Mouse (Mus musculus): ENCODE measurements around the gene Mrps33.

The Mrps33 gene

GRCm38 (mm10) chr6:39810612-39811116 is at the start of gene Mrps33:
Gene Mrps33 (minus strand): TSS chr6:39810988.
- in situ Hi-C loops (cut with MboI, MseI) = loop anchor here (25.0 kb wide), 1 partner anchor 652 kb away; the partner anchor contains the start of gene Ssbp1

- in situ Hi-C loops (cut with MboI, MseI) = no loop called here
Measured at GRCm38 (mm10) chr6:39849667-39850066, 38.9 kb upstream of the Mrps33 start.

DNA sequence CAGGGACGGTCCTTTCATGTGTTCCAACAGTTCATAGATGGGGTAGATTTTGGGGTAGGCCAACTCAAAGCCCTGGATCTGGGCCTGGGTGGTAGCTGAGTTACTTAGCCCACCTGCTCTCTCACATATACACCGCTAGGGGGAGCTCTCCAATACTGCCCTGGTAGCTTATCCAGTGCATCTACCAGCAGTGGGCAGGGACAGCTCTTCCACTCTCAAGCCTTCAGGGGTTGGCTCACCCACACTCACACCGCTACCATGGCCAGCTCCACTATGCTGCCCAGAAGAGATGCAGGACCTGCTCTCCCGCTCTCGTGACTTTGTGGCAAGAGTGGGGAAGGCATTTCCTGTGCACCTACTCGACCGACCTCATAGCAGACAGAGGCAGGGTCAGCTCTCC is 38.0 kb upstream of the Mrps33 start:
- in situ Hi-C loops (cut with MboI, MseI) = no loop called here

DNA sequence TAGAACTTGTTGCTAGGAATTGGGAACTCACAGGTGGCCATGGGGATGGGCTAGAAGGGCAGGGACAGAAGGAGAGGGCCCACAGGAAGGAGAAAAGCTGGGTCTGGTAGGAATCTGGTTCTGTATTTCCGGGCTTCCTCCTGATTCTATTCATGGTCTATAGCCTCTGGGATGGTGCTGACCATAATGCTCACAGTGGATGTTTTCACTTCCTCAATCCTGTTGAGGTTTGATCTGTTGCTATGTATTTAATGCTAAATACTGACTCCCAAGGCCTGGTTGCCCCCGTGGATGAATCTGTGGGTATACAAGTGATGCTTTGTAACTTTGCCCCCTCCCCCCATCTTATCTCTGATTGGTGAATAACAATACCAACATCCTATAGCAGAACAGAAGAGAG is 36.8 kb upstream of the Mrps33 start:
- in situ Hi-C loops (cut with MboI, MseI) = no loop called here

DNA sequence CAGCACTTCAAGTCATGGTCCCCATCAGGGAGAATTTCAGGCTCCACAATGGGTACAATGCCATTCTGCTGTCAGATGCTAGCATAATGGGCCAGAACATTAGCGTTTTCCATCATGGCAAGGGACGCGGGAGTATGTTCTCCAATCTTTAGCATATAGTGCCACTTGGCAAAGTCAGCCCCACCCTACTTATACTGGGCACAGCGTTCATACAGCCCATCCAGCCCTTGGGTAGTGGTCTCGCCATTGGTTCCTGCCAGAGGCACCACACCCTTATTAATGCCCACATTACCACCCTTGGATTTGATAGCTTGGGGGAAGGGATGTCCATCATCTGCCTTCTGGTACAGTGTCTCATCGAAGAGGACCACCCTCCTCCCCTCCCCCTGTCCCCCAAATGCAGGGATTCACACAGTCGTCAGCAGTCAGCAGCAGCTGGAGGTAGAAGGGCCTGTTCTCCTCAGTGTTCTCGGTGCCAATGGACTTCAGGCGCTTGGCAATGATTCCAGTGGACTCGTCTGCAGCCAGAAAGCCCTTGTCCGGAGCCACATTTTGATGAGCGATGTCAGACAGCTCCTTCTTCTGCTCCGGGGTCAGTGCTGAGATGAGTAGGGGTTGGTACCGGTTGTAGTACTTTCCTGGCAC is 33.0 kb upstream of the Mrps33 start:
- in situ Hi-C loops (cut with MboI, MseI) = no loop called here

DNA sequence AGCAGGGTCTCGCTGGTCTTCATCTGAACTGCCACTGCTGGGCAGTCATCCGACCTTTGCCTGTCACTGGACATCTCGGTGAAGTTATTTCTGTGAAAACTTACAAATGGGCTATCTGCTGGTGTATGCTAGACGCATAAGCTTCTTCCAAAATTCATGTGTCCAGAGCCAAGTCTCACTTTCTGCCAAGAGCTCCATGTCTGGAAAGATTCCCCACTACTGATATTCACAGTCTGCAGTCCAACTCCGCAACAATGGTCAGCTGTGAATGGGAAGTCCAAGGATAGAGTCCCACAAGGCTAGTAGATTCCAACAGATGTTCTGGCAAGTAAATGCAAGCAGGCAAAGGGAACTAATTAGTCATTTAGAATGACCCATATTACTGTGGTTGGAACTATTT is 17.9 kb upstream of the Mrps33 start:
- in situ Hi-C loops (cut with MboI, MseI) = no loop called here

GRCm38 (mm10) chr6:39821241-39821640 is 10.5 kb upstream of the Mrps33 start:
- in situ Hi-C loops (cut with MboI, MseI) = loop anchor here (25.0 kb wide), 1 partner anchor 641 kb away; the partner anchor contains the start of gene Ssbp1

GRCm38 (mm10) chr6:39818922-39819321 is 8.1 kb upstream of the Mrps33 start:
- in situ Hi-C loops (cut with MboI, MseI) = loop anchor here (25.0 kb wide), 1 partner anchor 643 kb away; the partner anchor contains the start of gene Ssbp1

DNA sequence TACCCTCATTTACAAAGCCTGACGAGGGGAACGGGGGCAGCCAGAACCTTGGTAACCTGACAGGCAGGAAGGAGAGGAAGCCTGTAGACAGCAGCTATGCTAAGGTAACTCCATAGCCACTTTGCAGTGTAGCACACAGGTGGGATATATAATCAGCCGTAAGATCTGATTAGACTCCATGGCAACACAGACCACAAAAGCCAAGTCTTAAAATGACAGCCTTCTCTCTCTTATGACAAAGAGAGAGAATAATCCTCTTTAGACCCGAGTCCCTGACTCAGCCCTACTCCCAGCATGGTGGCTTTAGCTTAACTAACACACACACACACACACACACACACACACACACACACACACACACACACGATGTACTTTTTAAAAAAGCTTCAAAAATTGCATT is 2.3 kb downstream of the Mrps33 start:
- in situ Hi-C loops (cut with MboI, MseI) = loop anchor here (25.0 kb wide), 1 partner anchor 654 kb away; the partner anchor contains the start of gene Ssbp1

DNA sequence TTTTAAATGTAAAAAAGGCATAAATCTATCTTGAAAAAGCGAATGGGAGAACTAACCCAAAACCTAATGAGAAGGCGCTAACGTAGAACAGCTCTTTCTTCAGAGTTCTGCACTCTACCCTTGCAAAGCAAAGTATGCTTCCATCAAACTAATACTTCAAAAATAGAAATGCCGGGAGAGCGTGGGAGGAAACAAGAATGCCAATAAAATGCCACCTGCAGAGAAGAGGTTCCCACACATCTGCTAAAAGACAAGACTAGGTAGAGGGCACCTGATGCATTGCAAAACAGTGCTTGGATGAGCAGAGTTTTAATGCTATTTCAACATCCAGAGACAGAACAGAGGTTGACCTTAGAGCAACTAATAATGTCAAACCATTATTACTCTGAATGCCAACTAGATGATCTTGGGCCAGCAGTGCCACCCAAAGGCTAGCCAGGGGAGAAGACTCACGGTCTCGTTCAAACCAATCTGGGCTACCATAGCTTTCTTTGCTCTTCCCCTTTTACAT is 3.7 kb downstream of the Mrps33 start:
- in situ Hi-C loops (cut with MboI, MseI) = loop anchor here (25.0 kb wide), 1 partner anchor 655 kb away; the partner anchor contains the start of gene Ssbp1

GRCm38 (mm10) chr6:39806336-39806735 is 4.5 kb downstream of the Mrps33 start:
- in situ Hi-C loops (cut with MboI, MseI) = loop anchor here (25.0 kb wide), 1 partner anchor 656 kb away; the partner anchor contains the start of gene Ssbp1

GRCm38 (mm10) chr6:39805916-39806315 is 4.9 kb downstream of the Mrps33 start:
- in situ Hi-C loops (cut with MboI, MseI) = loop anchor here (25.0 kb wide), 1 partner anchor 656 kb away; the partner anchor contains the start of gene Ssbp1

DNA sequence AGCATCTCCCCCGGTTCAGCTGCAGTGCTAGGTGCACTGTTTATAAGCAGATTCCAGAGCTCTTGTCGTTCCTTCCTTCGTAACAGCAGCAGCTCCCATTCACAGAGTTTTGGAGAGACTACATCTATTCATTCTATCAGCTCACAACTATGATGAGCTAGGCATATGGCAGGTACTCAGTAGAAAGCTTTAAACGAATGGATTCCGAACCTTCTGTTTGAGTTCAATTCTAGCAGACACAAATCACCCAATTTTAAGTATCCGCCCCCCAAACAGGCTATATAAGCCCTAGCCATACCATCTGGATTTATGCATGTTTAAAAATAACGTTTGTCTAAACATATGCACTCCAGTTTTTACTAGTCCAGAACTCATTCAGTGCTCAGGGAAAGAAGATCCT is 9.8 kb downstream of the Mrps33 start:
- in situ Hi-C loops (cut with MboI, MseI) = loop anchor here (25.0 kb wide), 1 partner anchor 661 kb away; the partner anchor contains the start of gene Ssbp1

DNA sequence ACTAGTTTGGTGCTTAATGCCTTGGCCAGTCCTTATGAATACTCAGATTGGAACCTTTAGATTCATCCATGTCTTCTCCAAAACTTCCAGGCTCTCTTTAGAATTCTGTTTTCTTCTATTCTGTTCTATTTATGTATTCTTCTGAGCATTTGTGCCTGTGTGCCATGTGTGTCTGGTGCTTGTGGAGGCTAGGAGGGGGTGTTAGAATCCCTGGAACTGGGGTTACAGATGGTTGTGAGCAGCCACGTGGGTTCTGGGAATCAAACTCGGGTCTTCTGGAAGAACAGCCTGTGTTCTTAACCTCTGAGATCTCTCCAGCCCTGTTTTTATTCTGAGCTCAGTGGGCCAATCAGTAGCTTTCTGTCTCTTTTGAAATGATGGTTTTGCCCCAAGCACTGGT is 13.7 kb downstream of the Mrps33 start:
- in situ Hi-C loops (cut with MboI, MseI) = loop anchor here (25.0 kb wide), 2 partner anchors 185 to 335 kb away; no protein-coding TSS in a partner anchor

DNA sequence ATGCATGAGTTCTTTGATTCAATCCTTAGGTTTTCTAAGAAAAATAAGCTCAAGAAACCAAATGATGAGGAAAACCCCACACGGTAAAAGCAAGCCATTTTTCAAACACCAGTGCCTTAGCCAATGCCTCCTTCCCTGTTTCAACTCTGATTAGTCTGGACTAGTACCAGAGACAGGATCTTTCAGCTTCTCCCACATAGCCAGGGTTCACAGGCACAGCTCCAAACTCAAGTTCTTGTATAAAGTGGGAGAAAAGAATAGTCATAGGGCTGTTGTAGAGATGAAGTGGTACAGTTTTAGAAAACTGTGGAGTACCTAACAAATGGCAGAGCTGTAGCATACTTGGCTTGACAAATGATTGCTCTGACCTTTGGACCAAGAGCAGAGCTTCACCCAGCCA is 14.6 kb downstream of the Mrps33 start:
- in situ Hi-C loops (cut with MboI, MseI) = loop anchor here (25.0 kb wide), 2 partner anchors 184 to 334 kb away; no protein-coding TSS in a partner anchor

DNA sequence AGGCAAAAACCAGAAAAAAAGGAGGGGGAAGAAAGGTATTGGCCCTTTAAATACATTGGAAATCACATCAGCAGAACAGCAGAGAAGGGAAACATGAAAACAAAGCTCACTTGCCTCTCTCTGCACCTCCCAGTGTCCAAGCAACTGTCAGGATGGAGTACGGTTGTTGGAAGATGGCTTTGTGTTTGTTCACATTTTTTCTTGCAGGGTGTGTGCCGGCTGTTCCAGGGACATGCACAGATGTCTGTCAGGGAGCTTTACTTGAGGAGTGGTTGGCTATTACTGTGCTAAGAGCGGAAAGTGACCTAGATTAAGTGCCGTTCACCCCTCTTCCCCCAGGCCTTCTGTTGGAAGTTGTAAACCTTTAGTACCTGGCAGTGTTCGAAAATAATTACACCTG is 19.0 kb downstream of the Mrps33 start:
- in situ Hi-C loops (cut with MboI, MseI) = loop anchor here (25.0 kb wide), 2 partner anchors 180 to 330 kb away; no protein-coding TSS in a partner anchor

DNA sequence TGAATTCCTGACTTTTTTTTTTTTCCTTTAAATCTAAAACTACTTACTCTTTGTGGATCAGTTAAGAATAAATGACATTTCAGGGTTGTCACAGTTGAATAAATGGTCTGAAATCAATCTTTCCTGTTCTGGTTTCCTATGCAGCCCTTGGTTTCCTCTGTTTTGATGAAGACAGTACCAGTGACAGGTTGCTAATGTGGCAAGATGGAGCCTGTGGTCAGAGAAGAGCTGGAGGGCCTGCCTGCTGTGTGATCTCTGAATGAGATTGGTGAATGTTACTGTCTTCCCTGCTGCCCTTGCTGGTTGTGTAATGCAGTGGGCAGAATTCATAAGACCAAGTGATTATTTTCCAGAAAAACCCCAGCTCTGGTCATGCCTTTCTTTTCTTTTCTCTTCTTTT is 22.4 kb downstream of the Mrps33 start:
- in situ Hi-C loops (cut with MboI, MseI) = loop anchor here (25.0 kb wide), 2 partner anchors 176 to 326 kb away; no protein-coding TSS in a partner anchor

- in situ Hi-C loops (cut with MboI, MseI) = loop anchor here (25.0 kb wide), 2 partner anchors 175 to 325 kb away; no protein-coding TSS in a partner anchor
Measured at GRCm38 (mm10) chr6:39787783-39788182, 23.0 kb downstream of the Mrps33 start.

- in situ Hi-C loops (cut with MboI, MseI) = loop anchor here (25.0 kb wide), 2 partner anchors 174 to 324 kb away; no protein-coding TSS in a partner anchor
Measured at GRCm38 (mm10) chr6:39785944-39786343, 24.8 kb downstream of the Mrps33 start.

GRCm38 (mm10) chr6:39783521-39783920 is 27.3 kb downstream of the Mrps33 start:
- in situ Hi-C loops (cut with MboI, MseI) = loop anchor here (25.0 kb wide), 2 partner anchors 171 to 321 kb away; no protein-coding TSS in a partner anchor

DNA sequence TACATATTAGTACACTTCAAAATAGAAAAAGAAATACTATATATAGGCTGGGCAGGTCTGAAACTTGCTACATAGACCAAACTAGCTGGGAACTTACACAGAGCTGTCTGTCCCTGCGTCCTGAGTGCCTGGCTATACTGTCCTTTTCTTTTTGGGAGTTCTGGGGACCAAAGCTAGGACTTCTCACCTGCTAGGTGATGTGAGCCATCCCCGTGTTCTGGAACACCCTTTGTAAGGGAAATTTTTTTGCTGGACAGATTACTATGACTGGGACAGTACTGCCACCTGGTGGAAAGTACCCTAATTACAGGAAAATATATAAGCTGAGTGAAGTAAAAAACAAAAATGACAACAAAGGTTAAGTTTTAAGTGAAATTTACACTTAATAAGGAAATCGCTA is 28.2 kb downstream of the Mrps33 start:
- in situ Hi-C loops (cut with MboI, MseI) = loop anchor here (25.0 kb wide), 2 partner anchors 170 to 320 kb away; no protein-coding TSS in a partner anchor
